Mouse (Mus musculus) erythroblast, embryonic 14.5 days (primary cell): ENCODE data around the gene Epb41l4b. TPM values are rescaled to one million over a fixed set of nuclear protein-coding genes. Genes with fewer than 3 reads are reported as not detected.

ENCODE experiments used
- H3K27me3 ChIP-seq: 2 replicates; pipeline ENCODE4 v1.6.1; 2012; ENCODE audit warnings: inconsistent platforms; ENCODE audit not compliant: control insufficient read depth
- H3K36me3 ChIP-seq: 2 replicates; pipeline ENCODE4 v1.6.1; 2012; ENCODE audit warnings: mild to moderate bottlenecking, inconsistent platforms; ENCODE audit not compliant: control insufficient read depth
- H3K4me1 ChIP-seq: 2 replicates; pipeline ENCODE4 v1.6.1; 2012; ENCODE audit warnings: inconsistent platforms; ENCODE audit not compliant: control insufficient read depth
- H3K4me3 ChIP-seq: replicated peaks from 2 replicates; pipeline ENCODE3; 2012; ENCODE audit warnings: moderate library complexity, mild to moderate bottlenecking, inconsistent platforms
- H3K9me3 ChIP-seq: 2 replicates; pipeline ENCODE4 v1.6.1; 2012; ENCODE audit warnings: low read length, inconsistent platforms, mixed read lengths; ENCODE audit not compliant: control insufficient read depth
- GATA1 ChIP-seq: IDR thresholded peaks from 2 replicates; pipeline ENCODE4 v1.6.1; 2012; ENCODE audit warnings: low read length, inconsistent platforms, mixed read lengths
- TAL1 ChIP-seq: IDR thresholded peaks from 3 replicates; pipeline ENCODE4 v1.6.1; 2012; ENCODE audit warnings: low read length, inconsistent platforms, mixed read lengths
- polyA plus RNA-seq: library from polyadenylated mRNA; stranded (reverse); fragments of >175 nt; gene quantifications from 2 replicates; pipeline ENCODE4 v1.2.3, GENCODE M21; 2012

The Epb41l4b gene
- polyA plus RNA-seq, 1 experiment, result 0.02 TPM

DNA sequence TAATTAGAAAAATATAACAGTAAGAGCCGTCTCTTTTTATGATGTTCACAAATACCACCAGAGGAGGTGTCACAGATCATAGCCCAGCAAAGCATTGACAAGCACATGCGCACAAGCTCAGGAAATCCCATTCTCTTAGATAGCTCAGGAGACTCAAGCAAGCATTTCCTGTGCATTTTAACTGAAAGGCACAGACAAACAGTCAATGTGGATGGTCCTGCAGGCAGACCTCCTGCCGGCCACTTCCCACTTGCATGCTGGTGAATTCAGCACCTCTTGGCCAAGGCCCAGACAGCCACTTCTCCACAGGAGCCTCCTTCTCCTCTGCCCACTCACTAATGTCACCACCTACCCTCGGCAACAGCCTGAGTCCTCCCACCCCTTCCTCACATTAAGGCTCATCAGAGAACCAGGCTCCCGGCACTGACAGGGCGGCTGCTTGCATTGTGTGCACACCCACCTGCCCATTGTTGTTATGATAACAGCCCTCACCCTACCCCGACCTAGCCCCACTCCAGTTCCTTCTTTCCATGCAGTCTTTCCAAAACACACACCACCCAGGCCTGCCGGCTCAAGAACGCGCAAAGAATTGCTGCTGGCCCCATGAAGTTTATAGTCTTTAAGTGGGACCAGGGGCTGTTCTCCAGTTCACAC lies 60.3 kb downstream of the Epb41l4b start:
- Histone ChIP-seq H3K9me3 (no peaks in the 10 kb centered on the region), H3K4me3 (no peak overlapping the region)

DNA sequence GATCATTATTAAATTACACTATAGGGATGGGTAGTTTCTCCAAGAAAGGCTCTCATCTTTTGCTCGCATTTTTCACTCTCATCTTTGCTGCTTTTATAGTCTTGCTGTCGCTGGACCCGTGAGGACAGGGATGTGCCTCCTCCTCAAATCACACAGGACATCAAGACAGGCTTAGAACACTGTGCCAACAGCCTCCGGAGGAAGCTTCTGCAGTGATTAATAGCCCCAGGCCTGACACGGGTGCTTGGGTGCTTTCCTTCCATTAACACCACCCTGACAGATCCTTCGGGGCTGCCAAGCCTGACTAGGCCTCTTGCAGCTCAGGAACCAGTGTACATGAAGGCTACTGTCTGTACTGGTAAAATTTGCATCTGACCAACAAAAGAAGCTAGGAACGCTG lies 61.8 kb downstream of the Epb41l4b start:
- Histone ChIP-seq H3K9me3 (no peaks in the 10 kb centered on the region), H3K36me3 (no peaks in the 10 kb centered on the region; the same call in 1 of the 2 replicates), H3K4me1 (no peaks in the 10 kb centered on the region), H3K27me3 (no peaks in the 10 kb centered on the region), H3K4me3 (no peak overlapping the region)
- TF ChIP-seq GATA1 (no peak), TAL1 (no peak)

More for the DNA sequence above, 60.3 kb downstream of the Epb41l4b start:
- H3K36me3 ChIP-seq, result no peaks in the 10 kb centered on the region; the same call in 1 of the 2 replicates
- TF ChIP-seq GATA1 (no peak), TAL1 (no peak)
- no peaks in the 10 kb centered on the region for H3K4me1 ChIP-seq
- H3K27me3 ChIP-seq, result no peaks in the 10 kb centered on the region

GRCm38 (mm10) chr4:57073843-57074242 lies 69.4 kb downstream of the Epb41l4b start:
- no peaks in the 10 kb centered on the region for H3K27me3 ChIP-seq

GRCm38 (mm10) chr4:57073174-57073573 lies 70.1 kb downstream of the Epb41l4b start:
- TF ChIP-seq GATA1, result no peak
- TF ChIP-seq TAL1, result no peak
- no peaks in the 10 kb centered on the region for H3K9me3 ChIP-seq
- H3K36me3 ChIP-seq, result no peaks in the 10 kb centered on the region
- H3K4me3 ChIP-seq, result no peak overlapping the region
- H3K4me1 ChIP-seq, result peaks cover 4% of the 10 kb centered on the region
- H3K27me3 ChIP-seq, result no peaks in the 10 kb centered on the region

More at GRCm38 (mm10) chr4:57073843-57074242, 69.4 kb downstream of the Epb41l4b start:
- Histone ChIP-seq H3K9me3 (no peaks in the 10 kb centered on the region), H3K36me3 (no peaks in the 10 kb centered on the region), H3K4me3 (no peak overlapping the region), H3K4me1 (peaks cover 4% of the 10 kb centered on the region)
- no peak for TF ChIP-seq GATA1
- TF ChIP-seq TAL1, result no peak

- peaks cover 4% of the 10 kb centered on the region for H3K4me1 ChIP-seq
- no peak for TF ChIP-seq TAL1
- H3K36me3 ChIP-seq, result no peaks in the 10 kb centered on the region
- H3K27me3 ChIP-seq, result no peaks in the 10 kb centered on the region
- H3K9me3 ChIP-seq, result no peaks in the 10 kb centered on the region
- H3K4me3 ChIP-seq, result no peak overlapping the region
Measured at GRCm38 (mm10) chr4:57070640-57071039, 72.6 kb downstream of the Epb41l4b start.

DNA sequence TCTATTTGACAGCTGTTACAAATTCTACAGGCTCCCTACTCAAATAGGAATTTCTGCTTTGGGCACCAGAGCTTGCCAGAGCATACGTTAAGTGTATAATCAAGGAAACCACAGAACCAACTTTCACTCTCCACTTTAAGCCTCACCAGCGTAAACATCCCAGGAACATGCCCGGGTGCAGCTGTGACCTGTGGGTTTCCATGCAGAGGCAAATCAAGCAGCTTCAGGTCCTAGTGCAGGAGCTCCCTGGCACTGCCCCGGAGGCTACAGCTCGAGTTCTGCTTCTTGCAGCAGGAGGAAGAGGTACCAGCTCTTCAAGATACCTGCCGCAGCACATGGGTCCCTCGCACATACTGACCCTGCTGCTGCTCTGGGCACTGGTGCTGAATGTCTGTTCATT lies 74.8 kb downstream of the Epb41l4b start:
- Histone ChIP-seq H3K27me3 (no peaks in the 10 kb centered on the region), H3K4me3 (no peak overlapping the region)
- TF ChIP-seq GATA1, result no peak
- TF ChIP-seq TAL1, result no peak

GRCm38 (mm10) chr4:57067801-57068200 lies 75.4 kb downstream of the Epb41l4b start:
- no peaks in the 10 kb centered on the region for H3K36me3 ChIP-seq
- H3K4me3 ChIP-seq, result no peak overlapping the region
- no peak for TF ChIP-seq TAL1
- TF ChIP-seq GATA1, result no peak
- no peaks in the 10 kb centered on the region for H3K9me3 ChIP-seq
- H3K27me3 ChIP-seq, result no peaks in the 10 kb centered on the region
- H3K4me1 ChIP-seq, result no peaks in the 10 kb centered on the region

More for the DNA sequence above, 74.8 kb downstream of the Epb41l4b start:
- Histone ChIP-seq H3K9me3 (no peaks in the 10 kb centered on the region), H3K36me3 (no peaks in the 10 kb centered on the region), H3K4me1 (no peaks in the 10 kb centered on the region)

- Histone ChIP-seq H3K27me3 (no peaks in the 10 kb centered on the region), H3K36me3 (no peaks in the 10 kb centered on the region), H3K9me3 (no peaks in the 10 kb centered on the region), H3K4me1 (no peaks in the 10 kb centered on the region), H3K4me3 (no peak overlapping the region)
- no peak for TF ChIP-seq TAL1
- TF ChIP-seq GATA1, result no peak
Measured at GRCm38 (mm10) chr4:57066936-57067335, 76.3 kb downstream of the Epb41l4b start.

DNA sequence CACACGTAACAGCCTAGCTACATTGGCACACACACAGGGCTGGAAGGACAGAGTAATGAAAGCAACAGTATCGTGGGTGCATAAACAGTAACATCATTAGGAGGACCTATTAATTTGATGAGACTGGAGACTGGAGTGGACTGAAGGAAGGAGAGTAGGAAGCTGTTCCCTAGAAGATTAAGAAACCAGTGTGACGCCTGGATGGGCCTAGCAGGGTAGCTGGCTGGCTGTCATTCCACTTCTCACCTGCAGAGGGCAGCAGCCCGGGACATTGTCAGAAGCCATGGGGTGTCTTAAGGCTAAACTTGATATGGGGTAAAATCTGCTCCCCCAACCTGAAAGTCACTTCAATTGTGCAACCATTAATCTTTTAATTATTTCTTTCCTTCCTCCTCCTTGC lies 78.0 kb downstream of the Epb41l4b start:
- Histone ChIP-seq H3K4me1 (no peaks in the 10 kb centered on the region), H3K27me3 (no peaks in the 10 kb centered on the region), H3K36me3 (no peaks in the 10 kb centered on the region), H3K4me3 (no peak overlapping the region), H3K9me3 (no peaks in the 10 kb centered on the region)
- TF ChIP-seq GATA1 (no peak), TAL1 (no peak)

DNA sequence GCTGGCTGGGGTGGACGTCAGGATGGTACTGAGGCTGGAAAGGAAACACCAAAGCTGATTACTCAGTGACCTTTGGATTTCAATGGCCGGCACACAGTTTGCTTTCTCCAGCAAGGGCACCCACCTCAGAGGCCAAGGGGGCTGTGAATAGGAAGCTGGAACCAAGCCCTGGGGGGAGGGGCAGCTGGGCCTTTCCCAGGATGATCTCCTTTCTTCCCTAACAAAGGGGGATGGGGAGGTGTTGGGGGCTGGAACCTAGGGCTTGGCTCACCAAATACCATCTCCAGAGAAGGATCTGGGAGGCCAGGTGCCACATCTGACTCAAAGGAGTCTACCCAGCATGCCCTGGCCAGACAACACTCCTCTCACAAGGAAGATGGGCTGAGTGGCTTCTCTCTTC lies 78.4 kb downstream of the Epb41l4b start:
- Histone ChIP-seq H3K36me3 (no peaks in the 10 kb centered on the region), H3K27me3 (no peaks in the 10 kb centered on the region), H3K4me3 (no peak overlapping the region), H3K4me1 (no peaks in the 10 kb centered on the region), H3K9me3 (no peaks in the 10 kb centered on the region)
- TF ChIP-seq TAL1, result no peak
- no peak for TF ChIP-seq GATA1
